Mouse (Mus musculus) lung, adult 2 months (tissue): ENCODE results near the gene Asf1a.

Experiments used
- CTCF ChIP-seq: fragments of 200-500 bp; IDR thresholded peaks from 2 replicates; pipeline ENCODE4 v1.5.1; 2011; ENCODE audit warnings: mild to moderate bottlenecking, low read length, control low read depth; ENCODE audit not compliant: insufficient read depth
- POLR2A ChIP-seq: fragments of 200-500 bp; IDR thresholded peaks from 2 replicates; pipeline ENCODE4 v1.6.1; 2011; ENCODE audit warnings: low read depth, mild to moderate bottlenecking, control low read depth, low read length, borderline replicate concordance; ENCODE audit errors: extremely low read depth

DNA sequence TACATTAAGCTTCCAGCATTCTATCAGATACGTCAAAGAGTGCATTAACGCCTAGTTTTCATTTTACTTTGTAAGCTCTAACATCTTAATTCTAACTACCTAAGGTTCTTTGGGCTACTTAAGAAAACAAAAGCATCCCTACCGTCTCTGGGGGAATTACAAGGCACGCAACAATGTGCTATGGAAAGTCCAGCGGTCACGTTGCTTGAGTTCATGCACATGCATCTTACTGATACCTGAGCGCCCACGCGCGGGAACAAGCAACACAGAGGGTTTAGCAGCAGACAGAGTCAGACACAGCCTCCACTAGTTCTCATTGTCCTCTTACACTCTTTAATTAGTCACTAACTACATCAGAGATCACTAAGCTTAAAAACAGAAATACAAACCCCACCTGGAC, 37.6 kb downstream of the Asf1a start:
- TF ChIP-seq CTCF = no peak
- no peak for TF ChIP-seq POLR2A
